Mouse (Mus musculus) MEL (cell line): ENCODE measurements around the gene Prf1. TPM values are rescaled to one million over a fixed set of nuclear protein-coding genes. Genes with fewer than 3 reads are reported as not detected.

ENCODE experiments used
- DNase-seq: peaks from one replicate; pipeline ENCODE4 v3.0.0; 2011; ENCODE audit warnings: low read depth, low spot score
- H3K27ac ChIP-seq: 2 replicates; pipeline ENCODE4 v1.5.1; 2012; ENCODE audit warnings: low read depth, mild to moderate bottlenecking, control low read depth, low read length, moderate library complexity; ENCODE audit not compliant: control insufficient read depth
- H3K27me3 ChIP-seq, 2 experiments: fragments of 150-350 bp in 1 of 2; sonication (generic) in 1 of 2; 2 replicates each; pipeline ENCODE4 v1.6.1; 2012; ENCODE audit warnings: low read length in 2 of 2, mild to moderate bottlenecking in 2 of 2, improper control_type of control experiment in 1 of 2, moderate library complexity in 1 of 2; ENCODE audit not compliant: insufficient read depth in 2 of 2, control insufficient read depth in 1 of 2
- H3K36me3 ChIP-seq, 2 experiments: 2 replicates each; pipeline ENCODE4 v1.6.1; 2012 to 2014; ENCODE audit warnings: low read length in 2 of 2, improper control_type of control experiment in 1 of 2, inconsistent platforms in 1 of 2, mild to moderate bottlenecking in 1 of 2; ENCODE audit not compliant: insufficient read depth in 2 of 2, control insufficient read depth in 1 of 2
- H3K4me1 ChIP-seq, 2 experiments: fragments of 150-350 bp in 1 of 2; sonication (generic) in 1 of 2; 2 replicates each; pipeline ENCODE4 v1.6.1; 2012; ENCODE audit warnings: low read length in 2 of 2, improper control_type of control experiment in 1 of 2, mild to moderate bottlenecking in 1 of 2; ENCODE audit not compliant: insufficient read depth in 2 of 2, control insufficient read depth in 1 of 2
- H3K4me3 ChIP-seq, 2 experiments: fragments of 150-350 bp in 1 of 2; sonication (generic) in 1 of 2; 2 replicates each; pipeline ENCODE4 v1.5.1; 2012; ENCODE audit warnings: low read depth in 2 of 2, low read length in 2 of 2, mild to moderate bottlenecking in 2 of 2, moderate library complexity in 2 of 2, control low read depth in 1 of 2, improper control_type of control experiment in 1 of 2; ENCODE audit not compliant: control insufficient read depth in 1 of 2, insufficient read depth in 1 of 2
- H3K79me2 ChIP-seq: 2 replicates; pipeline ENCODE4 v1.6.1; 2012; ENCODE audit warnings: mild to moderate bottlenecking, low read length, moderate library complexity; ENCODE audit not compliant: control insufficient read depth, poor library complexity, insufficient read depth
- H3K9ac ChIP-seq: 2 replicates; pipeline ENCODE4 v1.6.1; 2012; ENCODE audit warnings: low read depth, mild to moderate bottlenecking, control low read depth, low read length, moderate library complexity; ENCODE audit not compliant: control insufficient read depth, poor library complexity, severe bottlenecking
- H3K9me3 ChIP-seq: fragments of 150-350 bp; sonication (generic); replicated peaks from 2 replicates; pipeline ENCODE4 v1.6.1; 2012; ENCODE audit warnings: mild to moderate bottlenecking, low read length, improper control_type of control experiment, moderate library complexity; ENCODE audit not compliant: insufficient read depth
- BHLHE40 ChIP-seq: IDR thresholded peaks from 2 replicates; pipeline ENCODE4 v1.6.1; 2012; ENCODE audit warnings: low read depth, mild to moderate bottlenecking, inconsistent platforms, low read length, improper control_type of control experiment, borderline replicate concordance
- E2F4 ChIP-seq: IDR thresholded peaks from 2 replicates; pipeline ENCODE4 v1.6.1; 2011; ENCODE audit warnings: low read depth, low read length, improper control_type of control experiment, borderline replicate concordance
- EP300 ChIP-seq, 2 experiments: IDR thresholded peaks; 2 replicates each; pipeline ENCODE4 v1.6.1; 2011; ENCODE audit warnings: improper control_type of control experiment in 2 of 2, low read length in 2 of 2, low read depth in 1 of 2, mild to moderate bottlenecking in 1 of 2
- GABPA ChIP-seq: IDR thresholded peaks from 2 replicates; pipeline ENCODE4 v1.6.1; 2012; ENCODE audit warnings: low read depth, mild to moderate bottlenecking, inconsistent platforms, low read length, improper control_type of control experiment, moderate library complexity
- HCFC1 ChIP-seq: IDR thresholded peaks from 2 replicates; pipeline ENCODE4 v1.6.1; 2012; ENCODE audit warnings: low read depth, mild to moderate bottlenecking, inconsistent platforms, low read length, improper control_type of control experiment, moderate library complexity
- JUND ChIP-seq: IDR thresholded peaks from 2 replicates; pipeline ENCODE4 v1.6.1; 2011; ENCODE audit warnings: low read depth, mild to moderate bottlenecking, improper control_type of control experiment, low read length
- KAT2A ChIP-seq: conservative IDR thresholded peaks from 2 replicates; pipeline ENCODE4 v1.6.1; 2012; ENCODE audit warnings: low read depth, low read length, improper control_type of control experiment, inconsistent platforms
- MAFK ChIP-seq: IDR thresholded peaks from 2 replicates; pipeline ENCODE4 v1.6.1; 2011; ENCODE audit warnings: low read depth, mild to moderate bottlenecking, low read length, improper control_type of control experiment, borderline replicate concordance
- MAZ ChIP-seq: IDR thresholded peaks from 2 replicates; pipeline ENCODE4 v1.6.1; 2012; ENCODE audit warnings: low read depth, mild to moderate bottlenecking, inconsistent platforms, low read length, improper control_type of control experiment
- MEF2A ChIP-seq: IDR thresholded peaks from 2 replicates; pipeline ENCODE4 v1.6.1; 2014; ENCODE audit warnings: low read depth, mild to moderate bottlenecking, inconsistent platforms, low read length, improper control_type of control experiment; ENCODE audit not compliant: poor library complexity, insufficient replicate concordance, severe bottlenecking; ENCODE audit errors: extremely low read depth
- MYB ChIP-seq: IDR thresholded peaks from 2 replicates; pipeline ENCODE4 v1.6.1; 2011; ENCODE audit warnings: mild to moderate bottlenecking, low read depth, low read length, improper control_type of control experiment
- RAD21 ChIP-seq: IDR thresholded peaks from 2 replicates; pipeline ENCODE4 v1.6.1; 2011; ENCODE audit warnings: mild to moderate bottlenecking, low read depth, low read length, improper control_type of control experiment
- RCOR1 ChIP-seq: IDR thresholded peaks from 2 replicates; pipeline ENCODE4 v1.6.1; 2012; ENCODE audit warnings: low read depth, mild to moderate bottlenecking, inconsistent platforms, low read length, improper control_type of control experiment
- TAL1 ChIP-seq: IDR thresholded peaks from 2 replicates; pipeline ENCODE4 v1.6.1; 2012; ENCODE audit warnings: mild to moderate bottlenecking, inconsistent platforms, low read length, moderate library complexity, mixed read lengths
- TCF12 ChIP-seq: IDR thresholded peaks from 2 replicates; pipeline ENCODE4 v1.6.1; 2014; ENCODE audit warnings: low read depth, mild to moderate bottlenecking, inconsistent platforms, low read length, improper control_type of control experiment, moderate library complexity
- USF2 ChIP-seq, 2 experiments: IDR thresholded peaks; 2 replicates each; pipeline ENCODE4 v1.6.1; 2011 to 2012; ENCODE audit warnings: improper control_type of control experiment in 2 of 2, low read length in 2 of 2, borderline replicate concordance in 1 of 2, inconsistent platforms in 1 of 2, low read depth in 1 of 2, mild to moderate bottlenecking in 1 of 2; ENCODE audit not compliant: insufficient read depth in 1 of 2
- ZC3H11A ChIP-seq: IDR thresholded peaks from 2 replicates; pipeline ENCODE4 v1.6.1; 2012; ENCODE audit warnings: low read depth, mild to moderate bottlenecking, inconsistent platforms, low read length, improper control_type of control experiment
- ZKSCAN1 ChIP-seq: IDR thresholded peaks from 2 replicates; pipeline ENCODE4 v1.6.1; 2012; ENCODE audit warnings: low read depth, mild to moderate bottlenecking, inconsistent platforms, low read length, improper control_type of control experiment, moderate library complexity
- ZMIZ1 ChIP-seq: IDR thresholded peaks from 2 replicates; pipeline ENCODE4 v1.6.1; 2012; ENCODE audit warnings: low read depth, mild to moderate bottlenecking, inconsistent platforms, low read length, improper control_type of control experiment, moderate library complexity
- ZNF384 ChIP-seq: IDR thresholded peaks from 2 replicates; pipeline ENCODE4 v1.6.1; 2012; ENCODE audit warnings: low read depth, mild to moderate bottlenecking, inconsistent platforms, low read length, improper control_type of control experiment
- polyA plus RNA-seq, 2 experiments: library from polyadenylated mRNA; stranded (reverse) in 1 of 2; unstranded in 1 of 2; fragments of >175 nt in 1 of 2; fragments of >200 nt in 1 of 2; gene quantifications; 2 replicates each; pipeline versions ENCODE4 v1.2.1 to v1.2.4; 2012; ENCODE audit warnings: low replicate concordance in 2 of 2, low read depth in 1 of 2; ENCODE audit not compliant: insufficient read length in 2 of 2, insufficient read depth in 1 of 2, missing spikeins in 1 of 2
- total RNA-seq: library from RNA; depleted of rRNA; stranded (reverse); fragments of 300-350 nt; gene quantifications from 2 replicates; pipeline ENCODE4 v1.2.3, GENCODE M21; 2012

Prf1 gene
- total and polyA plus RNA-seq, 3 experiments: 0.04 TPM; not detected in 2

DNA sequence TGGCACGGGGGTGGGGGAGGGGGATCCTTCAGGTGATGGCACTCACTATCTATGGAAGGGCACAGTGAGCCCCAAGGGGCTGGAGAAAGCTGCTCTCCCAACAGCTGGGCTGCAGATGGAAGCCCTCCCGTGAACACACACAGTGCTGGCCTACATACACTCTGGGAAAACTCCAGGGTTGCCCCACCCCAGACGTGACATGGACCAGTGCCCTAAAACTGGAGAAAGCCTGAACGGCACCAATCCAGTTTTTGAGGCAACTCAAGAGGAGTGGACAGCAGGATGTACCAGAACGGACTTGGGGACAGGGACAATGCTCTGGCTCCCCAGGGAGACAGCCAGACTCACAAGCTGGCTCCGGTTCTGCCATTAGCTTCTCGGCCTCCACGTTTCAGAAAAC, 27.1 kb downstream of the Prf1 start:
- Histone ChIP-seq H3K9ac (no peak overlapping the region), H3K4me1 (no peaks in the 10 kb centered on the region), H3K36me3 (no peaks in the 10 kb centered on the region), H3K4me3 (no peak overlapping the region), H3K27me3 (no peaks in the 10 kb centered on the region), H3K79me2 (no peaks in the 10 kb centered on the region), H3K27ac (no peak overlapping the region), H3K9me3 (no peaks in the 10 kb centered on the region)
- TF ChIP-seq MAZ: no peak
- no peak for TF ChIP-seq RCOR1
- TF ChIP-seq ZMIZ1: no peak
- TF ChIP-seq ZKSCAN1: no peak
- TF ChIP-seq MYB: no peak
- no peak for DNase-seq

GRCm38 (mm10) chr10:61325782-61326328, 28.2 kb downstream of the Prf1 start:
- DNase-seq: no peak
- Histone ChIP-seq H3K4me3 (no peak overlapping the region), H3K27me3 (no peaks in the 10 kb centered on the region), H3K9ac (no peak overlapping the region), H3K4me1 (no peaks in the 10 kb centered on the region), H3K36me3 (no peaks in the 10 kb centered on the region), H3K27ac (no peak overlapping the region), H3K79me2 (no peaks in the 10 kb centered on the region), H3K9me3 (no peaks in the 10 kb centered on the region)
- TF ChIP-seq HCFC1 (no peak), ZC3H11A (no peak), USF2 (IDR thresholded peaks at IDR 0.05; ENCODE audit: borderline replicate concordance in 1 of 2, insufficient read depth in 1 of 2, low read depth in 1 of 2, low read length in 2 of 2) (no peak), BHLHE40 (no peak), MEF2A (no peak), RCOR1 (no peak), MAFK (no peak), EP300 (IDR thresholded peaks at IDR 0.05; ENCODE audit: low read depth in 1 of 2, low read length in 2 of 2) (no peak), JUND (no peak), RAD21 (no peak), MAZ (no peak), TCF12 (no peak), ZNF384 (no peak), E2F4 (no peak), GABPA (no peak), KAT2A (no peak), TAL1 (no peak)
